Comparison of ENCODE assay signal across 32 mouse cellular contexts in genomic region chr9:78500386-78500785, GRCm38 (mm10). TPM values are rescaled to one million over a fixed set of nuclear protein-coding genes. Genes with fewer than 3 reads are reported as not detected.
DNase-seq lines count a peak whose midpoint lies in the region; ATAC-seq and TF ChIP-seq lines count a peak whose summit lies in the region.
"Had no signal": no experiment of that assay in that cellular context is flagged by ENCODE, and none has a peak within 500 bp of the region (broad histone marks: within the 10 kb centered on the region; RNA-seq: fewer than 3 reads in every experiment).

No protein-coding gene starts in this region.

- H3K4me1 ChIP-seq in heart, embryonic 11.5 days (ENCODE audit: control insufficient read depth, insufficient read depth, low read length) = peaks cover 18% of the 10 kb centered on the region
- H3K4me1 ChIP-seq in heart, embryonic 16.5 days (ENCODE audit: control insufficient read depth, insufficient read depth, low read length) = peaks cover 13% of the 10 kb centered on the region

- no peak overlapping the region for H3K9ac ChIP-seq in heart, embryonic 11.5 days (ENCODE audit: low read depth, low read length)
- no peak overlapping the region for H3K9ac ChIP-seq in heart, embryonic 16.5 days (ENCODE audit: low read length)
- H3K9ac ChIP-seq: embryonic facial prominence, embryonic 12.5 days; forebrain, postnatal 0 days; hindbrain, embryonic 13.5 days; limb, embryonic 13.5 days; lung, embryonic 15.5 days; neural tube, embryonic 12.5 days had no signal

- no peak overlapping the region for H3K4me2 ChIP-seq in heart, embryonic 11.5 days
- H3K4me2 ChIP-seq in heart, embryonic 16.5 days (ENCODE audit: low read depth, low read length) = no peak overlapping the region
- H3K4me2 ChIP-seq in myocyte (ENCODE audit: low read depth) = peak overlapping the region; percentile 2
- H3K4me2 ChIP-seq: embryonic facial prominence, embryonic 12.5 days; hindbrain, embryonic 13.5 days; limb, embryonic 13.5 days; liver, embryonic 11.5 days; lung, embryonic 15.5 days; midbrain, embryonic 11.5 days; neural tube, embryonic 12.5 days had no signal

- H3K27me3 ChIP-seq in heart, embryonic 11.5 days (ENCODE audit: control insufficient read depth, insufficient read depth, low read length) = no peaks in the 10 kb centered on the region
- H3K27me3 ChIP-seq in heart, embryonic 16.5 days (ENCODE audit: control insufficient read depth, insufficient read depth, low read length) = no peaks in the 10 kb centered on the region
- no peaks in the 10 kb centered on the region for H3K27me3 ChIP-seq in myocyte (ENCODE audit: control insufficient read depth, insufficient read depth, insufficient read length)
- H3K27me3 ChIP-seq: embryonic facial prominence, embryonic 12.5 days; hindbrain, embryonic 13.5 days; limb, embryonic 13.5 days; lung, embryonic 15.5 days; neural tube, embryonic 12.5 days had no signal

- peak; percentile 31 for DNase-seq in embryo, embryonic 10 days (ENCODE audit: low spot score)
- no peak for DNase-seq in embryo, embryonic 10.5 days (ENCODE audit: low spot score)
- DNase-seq in heart, adult 18-20 months = no peak
- DNase-seq in heart, postnatal 10 days = no peak
- DNase-seq in thymus, adult 18-20 months = no peak
- DNase-seq: adrenal gland, adult 2 months; adrenal gland, postnatal 36 days; cerebellum, adult 2 months; cerebellum, postnatal 14 days; forebrain, postnatal 0 days; gastrocnemius, postnatal 10 days; kidney, adult 8-10 months; kidney, postnatal 4 days; right cerebral cortex, postnatal 4 days; thymus, postnatal 4 days had no signal

- intact Hi-C loops in heart, postnatal 10 days (cut with DNase I) = no loop called here

- no peak for TF ChIP-seq POLR2A in myocyte (IDR thresholded peaks at IDR 0.05; ENCODE audit: insufficient read length, low read depth)

- no peaks in the 10 kb centered on the region for H3K79me2 ChIP-seq in myocyte (ENCODE audit: control insufficient read depth, insufficient read depth)

- H3K4me3 ChIP-seq in heart, embryonic 11.5 days (ENCODE audit: low read depth, low read length) = no peak overlapping the region
- H3K4me3 ChIP-seq in heart, embryonic 16.5 days (ENCODE audit: low read length) = no peak overlapping the region
- H3K4me3 ChIP-seq in myocyte = no peak overlapping the region
- H3K4me3 ChIP-seq: embryonic facial prominence, embryonic 12.5 days; hindbrain, embryonic 13.5 days; limb, embryonic 13.5 days; lung, embryonic 15.5 days; neural tube, embryonic 12.5 days had no signal

- no peaks in the 10 kb centered on the region for H3K9me3 ChIP-seq in heart, embryonic 11.5 days (replicated peaks; ENCODE audit: control insufficient read depth, low read length)
- no peaks in the 10 kb centered on the region for H3K9me3 ChIP-seq in heart, embryonic 16.5 days (replicated peaks; ENCODE audit: control insufficient read depth, low read length)
- H3K9me3 ChIP-seq: embryonic facial prominence, embryonic 12.5 days; hindbrain, embryonic 13.5 days; limb, embryonic 13.5 days; lung, embryonic 15.5 days; neural tube, embryonic 12.5 days had no signal

- 16% methylated on average over 3 of the region's 3 CpGs for WGBS in heart, embryonic 11.5 days (ENCODE audit: insufficient replicate concordance)
- WGBS in heart, embryonic 16.5 days = 13% methylated on average over 3 of the region's 3 CpGs

- H3K36me3 ChIP-seq in heart, embryonic 11.5 days (ENCODE audit: control insufficient read depth, insufficient read depth, low read length) = no peaks in the 10 kb centered on the region
- no peaks in the 10 kb centered on the region for H3K36me3 ChIP-seq in heart, embryonic 16.5 days (ENCODE audit: control insufficient read depth, insufficient read depth)
- H3K36me3 ChIP-seq in myocyte (ENCODE audit: control insufficient read depth, insufficient read depth) = no peaks in the 10 kb centered on the region
- H3K36me3 ChIP-seq: embryonic facial prominence, embryonic 12.5 days; hindbrain, embryonic 13.5 days; limb, embryonic 13.5 days; lung, embryonic 15.5 days; neural tube, embryonic 12.5 days had no signal

- H3ac ChIP-seq in myocyte (ENCODE audit: control insufficient read depth, insufficient read length) = no peak overlapping the region

- H3K27ac ChIP-seq in heart, embryonic 11.5 days (ENCODE audit: low read depth, low read length) = peak overlapping the region; percentile 10
- H3K27ac ChIP-seq in heart, embryonic 16.5 days (ENCODE audit: low read length) = peak overlapping the region; percentile 67
- H3K27ac ChIP-seq: embryonic facial prominence, embryonic 12.5 days; hindbrain, embryonic 13.5 days; kidney, postnatal 0 days; limb, embryonic 13.5 days; lung, embryonic 15.5 days; neural tube, embryonic 12.5 days; stomach, postnatal 0 days had no signal

- no peak for ATAC-seq in heart, embryonic 11.5 days (replicated peaks; ENCODE audit: insufficient number of reproducible peaks, low FRiP score, low TSS enrichment)
- ATAC-seq in heart, embryonic 16.5 days (replicated peaks; ENCODE audit: extremely low read depth, insufficient read depth, low FRiP score) = peak; percentile 59; the same call in 1 of the 2 replicates
- ATAC-seq: activated CD4-positive, CD25-positive, alpha-beta regulatory T cell, adult 4 months; forebrain, postnatal 0 days; intestine, embryonic 16.5 days; midbrain, embryonic 16.5 days had no signal

TF ChIP-seq in myocyte, 11 proteins besides CTCF, POLR2A, EP300 and RAD21:
- TF ChIP-seq MAX (IDR thresholded peaks at IDR 0.05; ENCODE audit: low read depth) = no peak
- TF ChIP-seq TCF3 (IDR thresholded peaks at IDR 0.05; ENCODE audit: insufficient read length, low read depth) = no peak
- no peak for TF ChIP-seq REST (IDR thresholded peaks at IDR 0.05; ENCODE audit: insufficient read depth, insufficient read length)
- no peak for TF ChIP-seq E2F4 (IDR thresholded peaks at IDR 0.05; ENCODE audit: insufficient read depth)
- TF ChIP-seq MYOG (IDR thresholded peaks at IDR 0.05; ENCODE audit: control insufficient read depth in 1 of 3, insufficient read depth in 1 of 3, insufficient read length in 2 of 3, low read depth in 2 of 3) = no peak
- no peak for TF ChIP-seq POLR2AphosphoS2 (IDR thresholded peaks at IDR 0.05; ENCODE audit: insufficient read length, low read depth)
- TF ChIP-seq MYOD1 (IDR thresholded peaks at IDR 0.05; ENCODE audit: control insufficient read depth in 1 of 3, insufficient read length in 2 of 3, low read depth in 2 of 3) = no peak
- TF ChIP-seq TCF12 (IDR thresholded peaks at IDR 0.05; ENCODE audit: insufficient read depth, poor library complexity, severe bottlenecking) = no peak
- TF ChIP-seq SRF (IDR thresholded peaks at IDR 0.05; ENCODE audit: control insufficient read depth, insufficient read length, low read depth) = no peak
- TF ChIP-seq USF1 (IDR thresholded peaks at IDR 0.05; ENCODE audit: low read depth) = no peak
- TF ChIP-seq CEBPB (IDR thresholded peaks at IDR 0.05; ENCODE audit: insufficient read depth, poor library complexity, severe bottlenecking) = no peak

RNA-seq across cellular contexts. Expression of gene Eef1a1, which starts 11.4 kb away (rescaled TPM):
- 3,731 and 3,838 TPM in 2 replicates for polyA plus RNA-seq in heart, embryonic 11.5 days (2014; fragmentation: Nextera tagmentation; extraction: Ambion mirVana)
- 1,000 to 10,000 TPM in 1 of 2 experiments, 100 to 1,000 TPM in 1; 994 to 1,266 TPM for total RNA-seq in heart, adult 18-20 months (2021)
- polyA plus RNA-seq in heart, embryonic 16.5 days (2015; fragmentation: Nextera tagmentation; extraction: Ambion mirVana) = 3,112 and 3,297 TPM in 2 replicates
- total RNA-seq in heart, postnatal 10 days (2021) = 1,000 to 10,000 TPM; 3,592 to 3,750 TPM
- 8,203 TPM for polyA plus RNA-seq in myocyte (2012; fragmentation: generic; extraction: Trizol)

RNA-seq across cellular contexts. Expression of gene Gm17324, which starts 51.8 kb away (rescaled TPM):
- 0.46 TPM in 1 of 2 replicates, not detected in the other for polyA plus RNA-seq in heart, embryonic 11.5 days (2014; fragmentation: Nextera tagmentation; extraction: Ambion mirVana)
- not detected for total RNA-seq in heart, adult 18-20 months (2021)
- polyA plus RNA-seq in heart, embryonic 16.5 days (2015; fragmentation: Nextera tagmentation; extraction: Ambion mirVana) = 0.49 and 0.50 TPM in 2 replicates
- total RNA-seq in heart, postnatal 10 days (2021) = not detected
- 0.13 TPM for polyA plus RNA-seq in myocyte (2012; fragmentation: generic; extraction: Trizol)
- total RNA-seq: adrenal gland, adult 2 months; gastrocnemius, postnatal 10 days; megakaryocyte progenitor cell, adult 5-6 weeks had no signal
- polyA plus RNA-seq: activated CD4-positive, CD25-positive, alpha-beta regulatory T cell, adult 4 months; spleen, adult 2 months had no signal

RNA-seq across cellular contexts. Expression of gene Mto1, which starts 52.4 kb away (rescaled TPM):
- 27.6 and 28.2 TPM in 2 replicates for polyA plus RNA-seq in heart, embryonic 11.5 days (2014; fragmentation: Nextera tagmentation; extraction: Ambion mirVana)
- 10 to 100 TPM; 21.9 to 25.0 TPM for total RNA-seq in heart, adult 18-20 months (2021)
- polyA plus RNA-seq in heart, embryonic 16.5 days (2015; fragmentation: Nextera tagmentation; extraction: Ambion mirVana) = 30.1 and 32.8 TPM in 2 replicates
- 10 to 100 TPM; 18.9 to 21.8 TPM for total RNA-seq in heart, postnatal 10 days (2021)
- 10.8 TPM for polyA plus RNA-seq in myocyte (2012; fragmentation: generic; extraction: Trizol)

RNA-seq across cellular contexts. Expression of gene Cgas, which starts 57.3 kb away (rescaled TPM):
- polyA plus RNA-seq in heart, embryonic 11.5 days (2014; fragmentation: Nextera tagmentation; extraction: Ambion mirVana) = 0.44 and 0.72 TPM in 2 replicates
- under 1 TPM; 0.39 to 0.42 TPM for total RNA-seq in heart, adult 18-20 months (2021)
- polyA plus RNA-seq in heart, embryonic 16.5 days (2015; fragmentation: Nextera tagmentation; extraction: Ambion mirVana) = 1.4 and 1.5 TPM in 2 replicates
- 1 to 10 TPM in 1 of 2 experiments, under 1 TPM in 1; 0.96 to 1.1 TPM for total RNA-seq in heart, postnatal 10 days (2021)
- 0.56 TPM for polyA plus RNA-seq in myocyte (2012; fragmentation: generic; extraction: Trizol)
